Mouse (Mus musculus): ENCODE results near the gene Arel1. TPM values are rescaled to one million over a fixed set of nuclear protein-coding genes. Genes with fewer than 3 reads are reported as not detected.
A peak's percentile ranks its signal among the peaks of the same experiment; 100 is the strongest.

Gene Arel1
- polyA plus RNA-seq, 1 experiment, result 28.6 TPM

GRCm38 (mm10) chr12:84885107-84885876 lies 85.4 kb downstream of the Arel1 start:
- TF ChIP-seq CTCF (IDR thresholded peaks at IDR 0.05; ENCODE audit: control insufficient read depth, insufficient read depth, low read length) (no peak), POLR2A (IDR thresholded peaks at IDR 0.05; ENCODE audit: borderline replicate concordance, control insufficient read depth, low read depth, low read length) (no peak)
- Histone ChIP-seq H3K27ac (ENCODE audit: control insufficient read depth, insufficient read depth, low read depth, low read length, poor library complexity) (no peak overlapping the region), H3K4me3 (replicated peaks; ENCODE audit: control insufficient read depth, low read depth, low read length) (no peak overlapping the region), H3K4me1 (ENCODE audit: control insufficient read depth, insufficient read depth, low read length) (no peaks in the 10 kb centered on the region)
- 50% methylated on average over 11 of the region's 11 CpGs for WGBS

- H3K27ac ChIP-seq (ENCODE audit: control insufficient read depth, insufficient read depth, low read depth, low read length, poor library complexity), result no peak overlapping the region
- whole genome bisulfite sequencing, result 75% methylated on average over 7 of the region's 7 CpGs
- H3K4me1 ChIP-seq (ENCODE audit: control insufficient read depth, insufficient read depth, low read length), result no peaks in the 10 kb centered on the region
- H3K4me3 ChIP-seq (replicated peaks; ENCODE audit: control insufficient read depth, low read depth, low read length), result no peak overlapping the region
- TF ChIP-seq POLR2A (IDR thresholded peaks at IDR 0.05; ENCODE audit: borderline replicate concordance, control insufficient read depth, low read depth, low read length), result no peak
- no peak for TF ChIP-seq CTCF (IDR thresholded peaks at IDR 0.05; ENCODE audit: control insufficient read depth, insufficient read depth, low read length)
These were observed 86.2 kb downstream of the Arel1 start for GRCm38 (mm10) chr12:84884423-84885076.

GRCm38 (mm10) chr12:84882796-84883195 lies 87.9 kb downstream of the Arel1 start:
- 75% methylated on average over 4 of the region's 4 CpGs for WGBS
- H3K27ac ChIP-seq (ENCODE audit: control insufficient read depth, insufficient read depth, low read depth, low read length, poor library complexity), result no peak overlapping the region
- H3K4me1 ChIP-seq (ENCODE audit: control insufficient read depth, insufficient read depth, low read length), result no peaks in the 10 kb centered on the region
- no peak for TF ChIP-seq CTCF (IDR thresholded peaks at IDR 0.05; ENCODE audit: control insufficient read depth, insufficient read depth, low read length)
- TF ChIP-seq POLR2A (IDR thresholded peaks at IDR 0.05; ENCODE audit: borderline replicate concordance, control insufficient read depth, low read depth, low read length), result no peak
- H3K4me3 ChIP-seq (replicated peaks; ENCODE audit: control insufficient read depth, low read depth, low read length), result no peak overlapping the region

GRCm38 (mm10) chr12:84880091-84880490 lies 90.6 kb downstream of the Arel1 start:
- 58% methylated on average over 11 of the region's 11 CpGs for WGBS
- TF ChIP-seq POLR2A (IDR thresholded peaks at IDR 0.05; ENCODE audit: borderline replicate concordance, control insufficient read depth, low read depth, low read length), result no peak
- H3K4me3 ChIP-seq (replicated peaks; ENCODE audit: control insufficient read depth, low read depth, low read length), result no peak overlapping the region

GRCm38 (mm10) chr12:84876481-84877121 lies 94.1 kb downstream of the Arel1 start, which contains the start of gene Ltbp2:
Gene Ltbp2, minus strand, starts transcription at chr12:84876532.
- Histone ChIP-seq H3K4me3 (replicated peaks; ENCODE audit: control insufficient read depth, low read depth, low read length) (no peak within 1 kb of the TSS), H3K27ac (ENCODE audit: control insufficient read depth, insufficient read depth, low read depth, low read length, poor library complexity) (no peak within 1 kb of the TSS; the same call in 1 of the 2 replicates), H3K4me1 (ENCODE audit: control insufficient read depth, insufficient read depth, low read length) (no peaks in the 10 kb centered on the region)
- TF ChIP-seq POLR2A (IDR thresholded peaks at IDR 0.05; ENCODE audit: borderline replicate concordance, control insufficient read depth, low read depth, low read length) (no peak), CTCF (IDR thresholded peaks at IDR 0.05; ENCODE audit: control insufficient read depth, insufficient read depth, low read length) (peak; percentile 91)
- 3% methylated on average over 34 of the region's 34 CpGs for WGBS

More at GRCm38 (mm10) chr12:84880091-84880490, 90.6 kb downstream of the Arel1 start:
- Histone ChIP-seq H3K27ac (ENCODE audit: control insufficient read depth, insufficient read depth, low read depth, low read length, poor library complexity) (no peak overlapping the region), H3K4me1 (ENCODE audit: control insufficient read depth, insufficient read depth, low read length) (no peaks in the 10 kb centered on the region)

GRCm38 (mm10) chr12:84875761-84876480 lies 94.8 kb downstream of the Arel1 start:
- Histone ChIP-seq H3K27ac (ENCODE audit: control insufficient read depth, insufficient read depth, low read depth, low read length, poor library complexity) (no peak overlapping the region; the same call in 1 of the 2 replicates), H3K4me1 (ENCODE audit: control insufficient read depth, insufficient read depth, low read length) (no peaks in the 10 kb centered on the region), H3K4me3 (replicated peaks; ENCODE audit: control insufficient read depth, low read depth, low read length) (no peak overlapping the region)
- TF ChIP-seq CTCF (IDR thresholded peaks at IDR 0.05; ENCODE audit: control insufficient read depth, insufficient read depth, low read length) (no peak), POLR2A (IDR thresholded peaks at IDR 0.05; ENCODE audit: borderline replicate concordance, control insufficient read depth, low read depth, low read length) (no peak)
- 2% methylated on average over 59 of the region's 59 CpGs for WGBS

- H3K4me1 ChIP-seq (ENCODE audit: control insufficient read depth, insufficient read depth, low read length), result no peaks in the 10 kb centered on the region
- no peak overlapping the region for H3K27ac ChIP-seq (ENCODE audit: control insufficient read depth, insufficient read depth, low read depth, low read length, poor library complexity)
- TF ChIP-seq CTCF (IDR thresholded peaks at IDR 0.05; ENCODE audit: control insufficient read depth, insufficient read depth, low read length), result peak; percentile 55
- no peak for TF ChIP-seq POLR2A (IDR thresholded peaks at IDR 0.05; ENCODE audit: borderline replicate concordance, control insufficient read depth, low read depth, low read length)
- WGBS, result under 1% methylated on average over 3 of the region's 3 CpGs
- H3K4me3 ChIP-seq (replicated peaks; ENCODE audit: control insufficient read depth, low read depth, low read length), result no peak overlapping the region
These were observed 97.3 kb downstream of the Arel1 start for GRCm38 (mm10) chr12:84873434-84873833.

All from bone marrow, adult 2 months (tissue).